Mouse (Mus musculus) small intestine, adult 2 months (tissue): Measurements from ENCODE around the gene Lpp. TPM values are rescaled to one million over a fixed set of nuclear protein-coding genes. Genes with fewer than 3 reads are reported as not detected.

Experiments used
- H3K27ac ChIP-seq: fragments of 200-500 bp; 2 replicates; pipeline ENCODE4 v1.5.1; 2012; ENCODE audit warnings: low read depth, low read length, control low read depth, inconsistent platforms; ENCODE audit not compliant: insufficient read depth
- H3K27me3 ChIP-seq: fragments of 200-500 bp; 2 replicates; pipeline ENCODE4 v1.6.1; 2012; ENCODE audit warnings: mild to moderate bottlenecking, moderate library complexity, low read length, inconsistent platforms; ENCODE audit not compliant: control insufficient read depth, insufficient read depth
- H3K36me3 ChIP-seq: fragments of 200-500 bp; 2 replicates; pipeline ENCODE4 v1.6.1; 2012; ENCODE audit warnings: mild to moderate bottlenecking, low read length, control low read depth, inconsistent platforms; ENCODE audit not compliant: control insufficient read depth, insufficient read depth
- H3K4me1 ChIP-seq: fragments of 200-500 bp; 2 replicates; pipeline ENCODE4 v1.6.1; 2012; ENCODE audit warnings: low read length, inconsistent platforms, mixed read lengths; ENCODE audit not compliant: control insufficient read depth, insufficient read depth, insufficient read length
- H3K4me3 ChIP-seq: fragments of 200-500 bp; 2 replicates; pipeline ENCODE4 v1.5.1; 2012; ENCODE audit warnings: low read depth, mild to moderate bottlenecking, control low read depth, inconsistent platforms, low read length, moderate library complexity
- CTCF ChIP-seq: fragments of 200-500 bp; IDR thresholded peaks from 2 replicates; pipeline ENCODE4 v1.5.1; 2012; ENCODE audit warnings: low read depth, mild to moderate bottlenecking, control low read depth, inconsistent platforms, low read length, moderate library complexity, mixed read lengths; ENCODE audit not compliant: insufficient replicate concordance, insufficient read length; ENCODE audit errors: extremely low read depth
- POLR2A ChIP-seq: fragments of 200-500 bp; IDR thresholded peaks from 2 replicates; pipeline ENCODE4 v1.6.1; 2012; ENCODE audit warnings: low read depth, mild to moderate bottlenecking, control low read depth, inconsistent platforms, low read length, moderate library complexity
- WGBS: fragments of 180-500 bp; shearing (Covaris S2); methylation state at CpG from one replicate; pipeline ENCODE4 v1.1.7; 2018; 5-methylcytosine and 5-hydroxymethylcytosine counted together
- polyA plus RNA-seq: library from polyadenylated mRNA; depleted of rRNA; stranded (reverse); fragments of >200 nt; gene quantifications from 2 replicates; pipeline ENCODE4 v1.2.3, GENCODE M21; 2012

Gene Lpp
- polyA plus RNA-seq, 1 experiment = 23.6 TPM

- TF ChIP-seq POLR2A (no peak), CTCF (no peak)
- Histone ChIP-seq H3K27me3 (no peaks in the 10 kb centered on the region), H3K4me1 (peaks cover 21% of the 10 kb centered on the region), H3K36me3 (peaks cover 5% of the 10 kb centered on the region), H3K27ac (no peak overlapping the region), H3K4me3 (no peak overlapping the region)
- WGBS = 41% methylated on average over 8 of the region's 8 CpGs
Observed at GRCm38 (mm10) chr16:24475305-24475947, 82.1 kb downstream of the Lpp start.

- peaks cover 18% of the 10 kb centered on the region for H3K4me1 ChIP-seq
- TF ChIP-seq CTCF (no peak), POLR2A (no peak)
- no peak overlapping the region for H3K4me3 ChIP-seq
- no peak overlapping the region for H3K27ac ChIP-seq
- 0 out of 2 replicates have a peak, but pooled peaks cover 1% of the 10 kb centered on the region for H3K36me3 ChIP-seq
- H3K27me3 ChIP-seq = no peaks in the 10 kb centered on the region
- WGBS = 13% methylated on average over 3 of the region's 3 CpGs
Observed at GRCm38 (mm10) chr16:24476911-24477401, 83.6 kb downstream of the Lpp start.

GRCm38 (mm10) chr16:24478006-24478405 is 84.7 kb downstream of the Lpp start:
- H3K4me1 ChIP-seq = peaks cover 15% of the 10 kb centered on the region
- TF ChIP-seq POLR2A = no peak
- no peak for TF ChIP-seq CTCF
- 33% methylated on average over 1 of the region's 1 CpGs for WGBS

GRCm38 (mm10) chr16:24478851-24479250 is 85.5 kb downstream of the Lpp start:
- Histone ChIP-seq H3K36me3 (0 out of 2 replicates have a peak, but pooled peaks cover 3% of the 10 kb centered on the region), H3K27ac (no peak overlapping the region), H3K4me1 (peaks cover 15% of the 10 kb centered on the region), H3K4me3 (no peak overlapping the region), H3K27me3 (no peaks in the 10 kb centered on the region)
- TF ChIP-seq CTCF (no peak), POLR2A (no peak)
- 90% methylated on average over 4 of the region's 4 CpGs for WGBS

More at GRCm38 (mm10) chr16:24478006-24478405, 84.7 kb downstream of the Lpp start:
- Histone ChIP-seq H3K36me3 (no peaks in the 10 kb centered on the region), H3K27me3 (no peaks in the 10 kb centered on the region), H3K27ac (no peak overlapping the region), H3K4me3 (no peak overlapping the region)

- no peaks in the 10 kb centered on the region for H3K27me3 ChIP-seq
- TF ChIP-seq CTCF = no peak
- TF ChIP-seq POLR2A = no peak
- 78% methylated on average over 6 of the region's 6 CpGs for WGBS
Observed at GRCm38 (mm10) chr16:24482648-24483047, 89.3 kb downstream of the Lpp start.

GRCm38 (mm10) chr16:24483527-24484101 is 90.3 kb downstream of the Lpp start:
- no peak overlapping the region for H3K27ac ChIP-seq
- peaks cover 3% of the 10 kb centered on the region; the same call in 1 of the 2 replicates for H3K36me3 ChIP-seq
- WGBS = 81% methylated on average over 13 of the region's 13 CpGs
- no peaks in the 10 kb centered on the region; the same call in 1 of the 2 replicates for H3K4me1 ChIP-seq
- H3K27me3 ChIP-seq = no peaks in the 10 kb centered on the region
- no peak overlapping the region for H3K4me3 ChIP-seq
- no peak for TF ChIP-seq POLR2A
- no peak for TF ChIP-seq CTCF

More at GRCm38 (mm10) chr16:24482648-24483047, 89.3 kb downstream of the Lpp start:
- H3K27ac ChIP-seq = no peak overlapping the region
- H3K36me3 ChIP-seq = peaks cover 3% of the 10 kb centered on the region; the same call in 1 of the 2 replicates
- peaks cover 5% of the 10 kb centered on the region for H3K4me1 ChIP-seq
- H3K4me3 ChIP-seq = no peak overlapping the region

- 52% methylated on average over 6 of the region's 6 CpGs for WGBS
- no peak for TF ChIP-seq POLR2A
- TF ChIP-seq CTCF = peak; percentile 8; the same call in 1 of the 2 replicates
- Histone ChIP-seq H3K4me1 (peaks cover 6% of the 10 kb centered on the region; the same call in 1 of the 2 replicates), H3K27me3 (no peaks in the 10 kb centered on the region), H3K27ac (no peak overlapping the region), H3K4me3 (no peak overlapping the region), H3K36me3 (peaks cover 3% of the 10 kb centered on the region; the same call in 1 of the 2 replicates)
Observed at GRCm38 (mm10) chr16:24487782-24488241, 94.5 kb downstream of the Lpp start.
